Mouse (Mus musculus) ES-Bruce4 (cell line): ENCODE measurements around the gene Mok. TPM values are rescaled to one million over a fixed set of nuclear protein-coding genes. Genes with fewer than 3 reads are reported as not detected.

Source experiments
- H3K27ac ChIP-seq: 2 replicates; pipeline ENCODE4 v1.5.1; 2012; ENCODE audit warnings: low read length, inconsistent platforms; ENCODE audit not compliant: insufficient read depth
- H3K27me3 ChIP-seq: 2 replicates; pipeline ENCODE4 v1.6.1; 2012; ENCODE audit warnings: mild to moderate bottlenecking, low read length, inconsistent platforms; ENCODE audit not compliant: control insufficient read depth, poor library complexity, insufficient read depth, severe bottlenecking
- H3K36me3 ChIP-seq: 2 replicates; pipeline ENCODE4 v1.6.1; 2012; ENCODE audit warnings: inconsistent platforms, mild to moderate bottlenecking, low read length, moderate library complexity; ENCODE audit not compliant: control insufficient read depth, poor library complexity, insufficient read depth, severe bottlenecking
- H3K4me1 ChIP-seq: one replicate; pipeline ENCODE4 v1.8.1; 2011; ENCODE audit warnings: low read length; ENCODE audit not compliant: control insufficient read depth, insufficient read depth
- H3K4me3 ChIP-seq: 2 replicates; pipeline ENCODE4 v1.5.1; 2011; ENCODE audit warnings: low read depth, mild to moderate bottlenecking, low read length
- H3K9ac ChIP-seq: 2 replicates; pipeline ENCODE4 v1.6.1; 2012; ENCODE audit warnings: low read depth, mild to moderate bottlenecking, inconsistent platforms; ENCODE audit not compliant: poor library complexity, severe bottlenecking
- H3K9me3 ChIP-seq: replicated peaks from 2 replicates; pipeline ENCODE4 v1.6.1; 2012; ENCODE audit warnings: mild to moderate bottlenecking, low read length, inconsistent platforms; ENCODE audit not compliant: control insufficient read depth, poor library complexity, insufficient read depth, severe bottlenecking
- CTCF ChIP-seq: IDR thresholded peaks from one replicate; pipeline ENCODE4 v1.8.1; 2011; ENCODE audit warnings: low read depth, low read length
- EP300 ChIP-seq: IDR thresholded peaks from 2 replicates; pipeline ENCODE4 v1.6.1; 2011; ENCODE audit warnings: low read depth, low read length; ENCODE audit not compliant: insufficient read depth
- POLR2A ChIP-seq: IDR thresholded peaks from one replicate; pipeline ENCODE4 v1.8.1; 2011; ENCODE audit warnings: low read length; ENCODE audit not compliant: insufficient read depth
- polyA plus RNA-seq: library from polyadenylated mRNA; stranded (reverse); fragments of >200 nt; gene quantifications from 2 replicates; pipeline ENCODE4 v1.2.4, GENCODE M21; 2011; ENCODE audit warnings: low read depth; ENCODE audit not compliant: missing spikeins, insufficient read depth, insufficient read length

The Mok gene
- polyA plus RNA-seq, 1 experiment: 33.4 TPM

GRCm38 (mm10) chr12:110808430-110808829 lies 32.3 kb downstream of the Mok start:
- H3K9ac ChIP-seq: no peak overlapping the region
- no peak overlapping the region for H3K27ac ChIP-seq
- H3K9me3 ChIP-seq: no peaks in the 10 kb centered on the region
- no peak for TF ChIP-seq EP300
- no peak for TF ChIP-seq POLR2A
- no peak for TF ChIP-seq CTCF
- peaks cover 2% of the 10 kb centered on the region for H3K36me3 ChIP-seq
- H3K4me3 ChIP-seq: no peak overlapping the region
- H3K4me1 ChIP-seq: no peaks in the 10 kb centered on the region
- H3K27me3 ChIP-seq: no peaks in the 10 kb centered on the region

GRCm38 (mm10) chr12:110806301-110806970 lies 34.3 kb downstream of the Mok start:
- Histone ChIP-seq H3K4me3 (no peak overlapping the region), H3K4me1 (no peaks in the 10 kb centered on the region), H3K9ac (no peak overlapping the region), H3K36me3 (no peaks in the 10 kb centered on the region; the same call in 1 of the 2 replicates), H3K9me3 (no peaks in the 10 kb centered on the region), H3K27ac (no peak overlapping the region), H3K27me3 (no peaks in the 10 kb centered on the region)
- TF ChIP-seq POLR2A (no peak), CTCF (peak; percentile 28)

DNA sequence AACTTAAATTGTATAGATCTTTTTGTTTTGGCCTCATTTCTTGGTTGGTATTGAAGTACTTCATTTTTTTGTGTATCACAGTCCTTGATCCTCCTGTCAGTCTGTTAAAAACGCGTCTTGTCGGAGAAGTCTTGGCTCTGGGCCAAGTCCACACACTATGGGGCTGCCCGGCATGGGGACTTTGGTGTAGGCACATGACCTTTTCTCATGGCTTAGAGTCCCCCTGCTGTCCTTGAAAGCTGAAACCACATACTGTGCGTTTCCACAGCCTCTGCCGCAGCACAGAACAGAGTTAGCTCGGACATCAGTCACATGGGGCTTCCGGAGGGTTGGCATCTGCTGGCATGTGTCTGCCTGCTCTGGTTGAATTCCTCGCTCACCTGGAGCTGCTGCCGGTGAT lies 36.5 kb downstream of the Mok start:
- Histone ChIP-seq H3K9me3 (no peaks in the 10 kb centered on the region), H3K27ac (no peak overlapping the region), H3K9ac (no peak overlapping the region), H3K27me3 (no peaks in the 10 kb centered on the region), H3K4me3 (no peak overlapping the region), H3K36me3 (no peaks in the 10 kb centered on the region; the same call in 1 of the 2 replicates), H3K4me1 (no peaks in the 10 kb centered on the region)
- TF ChIP-seq POLR2A (no peak), CTCF (no peak), EP300 (no peak)

GRCm38 (mm10) chr12:110802674-110803297 lies 38.0 kb downstream of the Mok start:
- no peak for TF ChIP-seq EP300
- TF ChIP-seq CTCF: no peak
- no peak for TF ChIP-seq POLR2A
- no peak overlapping the region for H3K9ac ChIP-seq
- H3K9me3 ChIP-seq: no peaks in the 10 kb centered on the region
- H3K4me1 ChIP-seq: no peaks in the 10 kb centered on the region
- H3K27ac ChIP-seq: no peak overlapping the region
- H3K36me3 ChIP-seq: no peaks in the 10 kb centered on the region; the same call in 1 of the 2 replicates
- no peaks in the 10 kb centered on the region for H3K27me3 ChIP-seq
- no peak overlapping the region for H3K4me3 ChIP-seq

DNA sequence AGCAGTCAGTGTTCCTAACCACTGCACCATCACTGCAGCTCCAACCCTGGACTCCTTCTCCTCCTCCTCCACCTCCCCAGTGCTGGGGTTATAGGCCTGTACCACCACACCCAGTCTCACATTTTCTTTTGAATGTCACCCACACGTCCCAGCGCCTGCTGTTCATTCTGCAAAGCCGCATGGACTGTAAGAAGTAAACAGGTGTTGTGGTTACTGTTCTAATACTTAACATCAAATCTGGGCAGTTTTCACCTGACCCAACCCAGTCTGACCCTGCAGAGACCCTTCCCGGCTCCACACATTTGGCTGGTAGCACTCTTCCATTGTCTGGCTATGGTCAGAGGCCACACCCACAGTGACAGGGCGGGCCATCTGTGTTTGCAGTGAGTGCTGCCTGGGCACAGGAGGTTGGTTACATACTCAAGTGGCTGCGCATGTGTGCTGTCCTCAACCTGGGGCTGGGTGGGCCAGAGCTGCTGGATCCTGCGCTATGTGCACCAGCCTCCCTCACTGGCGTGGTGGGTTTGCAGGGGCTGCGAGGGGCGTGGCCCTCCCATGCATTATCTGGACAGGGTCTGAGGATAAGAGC lies 38.8 kb downstream of the Mok start:
- TF ChIP-seq CTCF: no peak
- no peak for TF ChIP-seq EP300
- TF ChIP-seq POLR2A: no peak
- Histone ChIP-seq H3K27ac (no peak overlapping the region), H3K9ac (no peak overlapping the region), H3K4me3 (no peak overlapping the region), H3K36me3 (no peaks in the 10 kb centered on the region), H3K9me3 (no peaks in the 10 kb centered on the region), H3K27me3 (no peaks in the 10 kb centered on the region), H3K4me1 (no peaks in the 10 kb centered on the region)

GRCm38 (mm10) chr12:110799226-110799625 lies 41.5 kb downstream of the Mok start:
- Histone ChIP-seq H3K27ac (no peak overlapping the region), H3K9ac (no peak overlapping the region), H3K27me3 (no peaks in the 10 kb centered on the region), H3K4me3 (no peak overlapping the region), H3K9me3 (no peaks in the 10 kb centered on the region), H3K36me3 (no peaks in the 10 kb centered on the region), H3K4me1 (no peaks in the 10 kb centered on the region)
- TF ChIP-seq CTCF: no peak
- no peak for TF ChIP-seq EP300
- no peak for TF ChIP-seq POLR2A
